Mouse (Mus musculus): ENCODE measurements around the gene 3830406C13Rik.
"Not testable (repeated sequence)": the region's sequence is repeated elsewhere in the genome, so short reads cannot be mapped to it uniquely, and the experiment has no call there.

The 3830406C13Rik gene

DNA sequence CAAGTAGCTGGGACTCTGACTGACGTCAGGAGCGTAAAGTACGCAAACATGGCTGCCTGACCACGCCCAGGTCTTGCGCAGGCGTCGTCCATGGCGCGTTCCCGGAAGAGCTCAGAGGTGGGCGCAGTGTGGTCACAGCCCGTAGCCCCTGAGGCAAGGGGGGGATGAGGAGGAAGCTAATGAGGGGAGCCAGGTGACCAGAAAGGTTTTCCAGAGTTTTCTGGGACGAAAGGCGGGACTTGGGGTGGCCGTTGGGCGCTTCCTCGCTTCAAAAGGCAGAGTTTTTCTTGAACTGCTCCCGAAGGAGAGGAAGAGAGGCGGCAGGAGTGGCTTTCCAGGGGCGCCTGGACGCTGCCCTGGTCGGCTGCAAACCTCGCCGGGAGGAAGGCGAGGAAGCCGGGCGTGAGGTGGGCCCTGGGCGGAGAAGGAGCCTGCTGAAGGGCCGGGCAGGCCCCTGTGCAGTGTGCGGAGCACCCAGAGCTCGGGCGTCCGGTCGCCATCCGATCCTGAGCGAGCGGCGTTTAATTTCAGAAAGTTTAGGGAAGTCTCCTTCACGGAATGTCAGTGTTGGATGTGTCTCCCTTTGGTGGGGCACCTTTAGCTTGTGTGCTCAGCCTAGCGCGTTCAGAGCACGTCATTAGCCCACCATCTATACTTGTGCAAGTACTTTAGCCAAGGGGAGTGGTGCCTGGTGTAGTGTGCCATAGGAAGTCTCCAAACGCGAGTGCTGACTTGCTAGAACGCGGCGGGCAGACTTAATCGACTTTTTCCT is at the start of gene 3830406C13Rik:
TSS of gene 3830406C13Rik (plus strand) at position 33 of the 772 bp plus-strand sequence.
- DNase-seq = peak; percentile 89

DNA sequence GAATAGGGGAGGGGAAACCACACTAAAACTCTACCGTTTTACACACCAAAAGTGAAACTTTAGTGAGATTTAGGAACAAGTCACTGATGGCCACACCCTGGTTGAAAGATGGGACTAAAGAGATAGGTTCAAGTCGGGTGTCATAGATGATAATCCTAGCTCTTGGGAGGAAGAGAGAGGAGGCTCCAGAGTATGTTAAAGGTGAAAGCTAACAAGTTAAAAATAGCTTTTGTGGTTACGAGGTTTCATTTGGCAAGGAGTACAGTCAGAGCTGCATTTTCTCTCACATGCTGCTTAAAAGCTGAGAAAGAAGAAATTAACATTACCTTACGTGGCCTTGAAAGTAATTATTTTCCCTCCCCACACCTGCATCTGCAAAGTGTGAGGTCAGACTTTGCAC is 40.2 kb upstream of the 3830406C13Rik start:
- DNase-seq = no peak

DNA sequence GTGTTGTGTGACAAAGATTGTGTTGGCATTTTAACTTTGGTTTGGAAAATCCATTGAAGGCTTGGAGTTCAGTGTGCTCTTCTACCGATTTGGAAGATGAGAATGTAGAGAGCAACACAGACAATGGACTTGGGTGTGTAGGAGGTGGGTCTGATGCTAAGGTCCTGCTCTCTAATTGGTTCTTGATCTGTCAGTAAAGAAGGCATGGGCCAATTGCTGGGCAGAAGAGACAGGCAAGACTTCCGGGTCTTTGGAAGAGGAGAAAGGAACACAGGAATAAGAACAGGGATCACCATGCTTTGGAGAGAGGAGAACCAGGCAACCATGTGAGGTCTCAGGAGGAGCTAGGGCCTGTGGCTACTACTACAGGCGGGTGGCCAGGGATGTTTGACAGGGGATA is 7.9 kb upstream of the 3830406C13Rik start:
- no peak for DNase-seq

DNA sequence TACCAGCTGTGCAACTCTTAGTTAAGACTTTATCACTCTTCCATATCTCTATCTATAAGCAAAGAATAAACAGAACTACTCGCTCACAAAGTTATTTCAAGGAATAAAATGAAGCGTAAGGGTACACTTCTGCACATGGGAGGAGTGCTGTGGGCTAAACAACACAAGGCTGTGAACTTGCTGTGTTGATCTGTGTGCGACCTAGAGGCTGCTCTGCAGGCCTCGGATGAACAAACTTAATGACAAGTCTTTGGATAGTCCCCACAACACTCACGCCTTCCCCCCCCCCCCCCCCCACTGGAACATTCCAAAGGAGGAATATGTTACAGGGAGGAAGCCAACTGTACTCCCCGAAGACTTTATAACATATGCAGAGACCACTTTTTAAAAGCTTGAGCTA is 332 bp upstream of the 3830406C13Rik start, which contains the start of gene Gm49355:
TSS of gene Gm49355 (plus strand) at position 336 of the 400 bp plus-strand sequence.
- no peak for DNase-seq

DNA sequence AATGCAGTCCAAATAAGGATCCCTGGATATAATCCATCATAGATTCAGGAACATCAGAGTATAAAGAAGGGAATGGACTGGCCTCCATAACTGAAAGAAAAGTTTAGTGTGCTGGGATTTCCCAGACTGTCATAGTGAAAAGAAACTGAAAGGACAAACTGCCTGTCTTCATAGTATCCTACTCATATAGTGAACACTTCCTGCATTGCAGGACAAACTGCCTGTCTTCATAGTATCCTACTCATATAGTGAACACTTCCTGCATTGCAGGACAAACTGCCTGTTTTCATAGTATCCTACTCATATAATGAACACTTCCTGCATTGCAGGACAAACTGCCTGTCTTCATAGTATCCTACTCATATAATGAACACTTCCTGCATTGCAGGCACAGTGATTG is 5.8 kb downstream of the 3830406C13Rik start:
- DNase-seq = not testable (repeated sequence)

DNA sequence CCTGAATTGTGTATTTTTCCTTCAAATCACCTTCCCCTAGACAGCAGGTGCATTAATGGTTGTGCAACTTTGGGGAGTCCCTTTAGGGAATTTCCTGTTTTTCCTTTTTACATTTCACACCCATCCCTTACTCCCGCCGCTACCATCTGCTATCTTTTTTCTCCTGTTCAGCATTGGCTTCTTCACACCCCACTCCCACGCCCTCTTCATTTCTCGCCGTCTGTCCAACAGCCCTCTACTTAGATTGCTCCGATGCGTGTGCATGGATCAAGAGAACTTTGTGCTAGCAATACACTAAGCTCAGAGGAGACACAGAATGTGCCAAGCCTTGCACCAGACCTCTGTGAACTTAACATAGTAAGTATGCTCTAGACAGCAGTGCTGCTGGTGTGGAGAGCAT is 12.4 kb downstream of the 3830406C13Rik start:
- peak; percentile 86 for DNase-seq

DNA sequence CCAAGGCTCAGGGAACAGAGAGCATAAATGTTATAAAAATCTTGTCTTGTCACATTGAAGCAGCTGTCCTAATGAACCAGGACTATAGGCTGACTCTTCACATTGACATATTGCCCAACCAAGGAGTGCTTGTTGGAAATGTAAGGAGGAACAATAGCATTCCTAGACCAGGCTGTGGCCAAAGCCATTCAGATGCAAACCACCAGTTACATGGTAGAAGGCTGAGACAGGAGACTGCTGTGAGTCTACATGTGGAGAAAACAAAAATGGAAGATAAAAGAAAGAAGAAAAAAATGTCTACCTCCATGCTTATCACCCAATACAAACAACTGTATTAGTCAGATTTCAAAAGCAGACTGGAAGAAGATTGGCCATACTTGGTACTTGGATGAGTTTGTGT is 15.2 kb downstream of the 3830406C13Rik start:
- no peak for DNase-seq

DNA sequence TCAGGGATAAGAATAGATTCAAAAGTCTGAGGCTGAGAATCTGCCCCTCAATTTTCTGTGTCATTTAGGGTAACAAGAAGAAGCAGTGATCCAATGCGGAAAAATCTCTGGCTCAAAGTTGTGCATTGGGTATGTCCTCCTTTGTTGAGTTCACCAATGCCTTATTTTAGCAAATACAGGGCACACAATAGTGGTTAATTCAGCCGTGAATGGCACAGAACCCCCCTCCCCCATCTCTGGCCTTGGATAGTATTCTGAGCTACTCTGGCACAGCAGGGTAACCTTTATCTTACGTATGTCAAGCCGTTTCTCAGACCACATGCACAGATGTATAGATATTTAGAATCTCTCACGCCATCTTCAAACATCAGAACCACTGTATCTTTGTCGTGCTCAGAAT is 15.7 kb downstream of the 3830406C13Rik start:
- DNase-seq = no peak

DNA sequence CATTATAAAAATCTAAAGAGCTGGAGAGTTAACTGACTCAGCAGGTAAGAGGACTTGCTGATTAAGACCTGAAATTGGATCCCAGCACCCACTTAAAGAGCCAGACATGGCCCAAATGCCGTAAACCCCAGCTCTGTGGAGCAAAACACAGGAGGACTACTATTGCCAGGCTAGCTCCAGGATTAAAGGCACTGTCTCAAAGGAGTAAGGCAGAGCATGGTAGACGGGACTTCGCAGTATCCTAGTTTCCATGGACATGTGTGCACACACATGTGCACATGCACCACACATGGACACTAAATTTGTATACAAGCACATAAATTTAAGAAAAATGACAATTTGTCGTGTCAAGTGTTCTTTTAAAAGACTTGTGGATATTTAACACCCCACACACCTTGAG is 16.3 kb downstream of the 3830406C13Rik start:
- DNase-seq = no peak

DNA sequence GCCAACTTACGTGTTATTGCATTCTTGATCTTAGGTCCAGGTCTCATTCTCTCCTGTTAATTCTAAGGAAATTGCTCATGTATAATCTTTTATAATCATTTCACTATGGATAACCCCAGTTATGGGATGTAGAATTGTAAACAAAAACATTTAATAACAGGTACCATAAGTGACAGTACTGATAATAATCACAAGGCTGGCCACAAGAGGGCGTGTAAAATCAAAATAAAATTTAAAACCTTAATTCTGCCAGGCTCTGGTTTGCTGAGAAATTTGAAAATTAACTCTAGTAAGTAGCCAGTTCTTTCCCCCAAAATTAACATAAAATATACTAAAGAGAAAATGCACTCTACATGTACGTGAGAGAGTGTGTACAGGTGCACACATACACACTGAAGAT is 16.7 kb downstream of the 3830406C13Rik start:
- no peak for DNase-seq

DNA sequence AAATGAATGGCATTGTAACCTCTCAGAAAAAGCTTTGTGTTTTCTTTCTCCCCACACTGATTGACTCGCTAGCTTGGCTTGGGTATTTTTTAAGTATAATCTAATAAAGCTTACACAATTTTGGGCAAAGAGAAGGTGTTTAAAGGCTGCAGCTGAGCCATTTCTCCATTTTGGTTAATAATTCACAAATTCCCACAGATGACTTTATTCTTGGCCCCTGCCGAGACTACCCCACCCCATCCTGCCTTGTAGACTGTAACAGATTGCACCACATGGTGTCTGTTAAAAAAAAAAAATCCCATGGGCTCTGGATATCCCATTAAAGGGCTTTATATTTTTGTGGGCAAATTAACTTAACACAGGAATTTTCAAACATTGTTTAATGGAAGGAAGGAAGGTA is 19.1 kb downstream of the 3830406C13Rik start:
- DNase-seq = no peak

DNA sequence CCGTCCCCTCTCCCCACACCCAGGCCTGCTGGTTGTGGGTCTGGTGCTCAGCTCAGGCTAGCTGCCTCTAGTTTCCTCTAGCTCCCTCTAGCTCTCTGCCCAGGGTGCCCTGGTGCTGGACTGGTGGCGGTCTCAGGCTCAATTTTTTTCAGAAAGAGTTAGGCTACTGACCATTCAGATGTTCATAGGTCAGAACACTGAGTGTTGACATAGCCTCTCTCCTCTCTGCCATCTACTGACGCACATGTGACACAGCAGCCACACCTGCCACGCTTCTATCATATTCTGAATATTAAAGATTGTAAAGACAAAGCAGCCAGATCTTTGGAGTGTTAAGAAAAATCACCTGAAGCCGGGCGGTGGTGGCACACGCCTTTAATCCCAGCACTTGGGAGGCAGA is 49.6 kb downstream of the 3830406C13Rik start:
- DNase-seq = no peak

DNA sequence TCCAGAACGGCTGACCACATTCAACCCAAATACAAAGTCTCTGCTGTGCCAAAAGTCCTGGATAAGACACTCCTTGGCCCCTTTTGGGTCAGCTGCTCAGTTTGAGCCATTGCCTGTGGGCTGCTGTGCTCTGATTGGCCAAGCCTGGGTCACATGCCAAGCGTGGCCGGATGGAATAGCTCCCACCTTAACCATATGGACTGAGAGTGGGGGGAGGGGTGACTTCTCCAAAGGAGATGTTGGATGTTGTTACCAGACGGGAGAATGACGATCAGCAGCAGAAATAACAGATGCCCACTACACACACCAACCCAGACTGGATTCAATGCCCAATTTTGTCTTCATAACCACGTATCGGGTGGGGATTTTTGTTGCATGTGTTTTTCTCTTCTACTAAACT is 51.0 kb downstream of the 3830406C13Rik start:
- peak; percentile 25 for DNase-seq

DNA sequence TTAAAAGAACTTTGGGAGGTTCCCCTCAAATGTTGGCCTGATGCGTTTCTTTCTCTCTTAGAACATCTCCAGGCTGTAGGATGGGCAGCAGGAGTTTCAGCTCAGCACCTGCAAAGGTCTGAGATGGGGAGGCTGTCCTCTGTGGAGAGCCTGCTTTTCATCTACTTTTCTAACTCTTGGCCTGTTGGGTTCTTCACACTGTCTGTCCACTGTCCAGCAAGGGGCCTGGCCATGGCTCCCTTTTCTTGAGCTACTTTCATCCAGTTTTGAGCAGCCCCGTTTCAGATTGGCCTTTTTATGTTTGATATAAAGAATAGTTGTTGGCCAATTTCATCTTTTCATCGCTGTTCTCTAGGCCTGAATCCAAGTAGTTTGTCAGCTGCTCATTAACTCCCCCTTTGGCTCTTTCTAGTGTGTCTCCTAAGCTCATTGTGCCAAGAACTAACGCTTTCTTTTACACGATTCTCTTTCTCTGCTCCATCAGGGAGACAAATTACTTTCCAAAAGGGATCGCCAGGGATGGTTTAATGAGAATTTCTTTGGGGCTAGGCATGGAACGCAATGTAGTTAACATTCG is 53.5 kb downstream of the 3830406C13Rik start:
- peak; percentile 59 for DNase-seq

DNA sequence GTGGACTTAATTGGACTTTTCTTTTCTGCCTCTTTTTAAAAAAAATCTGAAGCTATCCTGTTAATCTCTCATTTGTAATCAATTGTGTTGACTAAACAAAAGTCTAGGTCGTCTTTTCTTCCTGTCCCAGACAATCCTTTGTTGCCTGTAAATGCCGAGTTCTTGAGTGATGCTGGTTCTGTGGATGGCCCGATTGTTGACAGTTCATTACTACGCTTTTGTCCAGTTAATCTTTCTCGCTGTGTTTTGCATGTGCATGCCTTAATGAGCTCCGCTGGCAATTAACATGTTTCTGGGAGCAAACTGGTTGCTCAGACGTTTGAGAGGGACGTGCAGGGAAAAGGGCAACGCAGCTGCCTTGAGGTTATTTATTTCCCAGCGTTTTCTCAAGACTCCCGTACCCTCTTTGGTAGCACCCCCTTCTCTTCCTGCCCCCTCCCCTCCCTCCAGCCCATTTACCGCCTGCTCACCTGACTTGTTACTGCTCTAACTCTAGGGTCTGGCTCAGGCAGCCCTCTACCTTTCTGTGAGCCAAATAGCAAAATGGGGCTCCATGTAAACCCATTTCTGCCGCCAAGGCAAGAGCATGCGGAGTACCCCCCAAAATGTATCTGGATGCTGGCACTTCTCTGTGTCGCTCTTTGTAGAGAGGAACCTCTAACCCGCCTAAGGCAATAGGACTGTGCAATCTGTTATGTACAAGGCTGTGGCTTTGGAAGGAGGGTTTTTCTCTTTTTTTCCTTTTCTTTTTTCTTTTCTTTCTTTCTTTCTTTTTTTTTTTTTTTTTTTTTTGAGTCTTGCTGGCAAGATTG is 54.2 kb downstream of the 3830406C13Rik start:
- DNase-seq = peak; percentile 55

DNA sequence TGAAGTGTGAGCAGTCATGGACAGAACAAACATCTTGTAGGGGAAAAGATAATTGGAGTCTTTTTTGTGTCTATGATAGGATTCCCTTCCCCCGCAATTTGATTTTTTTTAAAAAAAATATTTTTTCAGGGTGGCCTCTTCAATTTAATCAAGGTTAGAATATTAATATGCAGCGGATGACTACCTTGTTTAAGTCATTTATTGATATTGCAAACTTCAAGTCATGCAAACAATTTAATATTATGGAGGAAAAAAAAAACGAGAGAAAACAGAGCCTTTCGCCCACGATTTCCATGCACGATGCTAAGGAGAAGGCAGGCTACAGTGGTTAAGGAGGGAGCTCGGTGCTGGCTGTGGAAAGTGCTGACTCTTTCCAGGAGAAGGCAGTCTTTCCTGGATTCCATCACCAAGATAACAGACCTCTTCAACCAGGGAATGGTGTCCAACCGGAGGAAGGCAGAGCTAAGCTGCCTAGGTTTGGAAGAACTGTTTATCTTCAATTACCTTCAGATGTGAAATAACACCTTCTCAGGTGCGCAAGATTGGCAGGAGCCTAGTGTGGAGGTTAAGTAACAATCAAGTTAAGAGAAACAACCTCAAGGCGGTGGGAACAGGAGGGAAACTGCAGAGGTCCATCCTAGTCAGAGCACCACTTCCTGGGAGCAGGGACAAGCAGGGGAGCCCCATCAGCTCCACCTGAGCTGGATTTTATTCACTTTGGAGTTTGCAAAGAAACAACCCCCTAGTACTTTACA is 55.0 kb downstream of the 3830406C13Rik start:
- DNase-seq = no peak

DNA sequence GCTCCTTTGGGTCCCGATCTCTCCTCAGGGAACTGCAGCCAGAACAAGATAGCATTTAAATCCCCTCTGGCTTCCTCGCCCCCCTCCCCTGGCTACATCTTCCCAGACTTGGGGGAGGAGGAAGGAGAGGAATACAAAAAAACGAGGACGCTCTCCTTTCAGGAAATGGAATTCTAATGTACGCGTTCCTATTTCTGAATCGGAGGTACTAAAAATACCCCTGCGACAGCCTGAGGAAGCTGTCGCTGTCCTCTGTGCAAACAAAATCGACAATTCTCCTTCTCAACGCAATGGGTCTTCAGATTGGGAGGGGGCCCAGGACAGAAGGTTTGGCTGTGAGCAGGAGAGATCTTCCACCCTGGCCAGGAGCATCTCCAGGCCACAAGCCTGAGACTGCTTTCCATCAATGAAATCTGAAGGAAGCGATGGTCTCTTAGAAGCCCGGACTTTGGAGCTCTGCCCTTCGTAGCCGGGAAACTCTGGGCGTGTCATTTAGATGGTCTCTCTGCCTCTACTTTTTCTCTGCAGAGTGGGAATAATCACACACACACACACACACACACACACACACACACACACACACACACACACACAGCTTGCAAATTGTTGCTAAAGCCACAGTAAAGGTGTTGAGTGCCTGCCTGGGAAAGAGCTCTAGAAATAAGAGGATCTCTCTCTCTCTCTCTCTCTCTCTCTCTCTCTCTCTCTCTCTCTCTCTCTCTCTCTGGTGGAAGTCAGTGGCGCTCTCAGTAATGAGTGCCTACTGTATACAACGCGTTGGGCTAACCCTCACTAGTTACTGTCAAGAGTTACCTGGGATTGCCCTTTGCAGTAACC is 56.5 kb downstream of the 3830406C13Rik start:
- DNase-seq = peak; percentile 15

DNA sequence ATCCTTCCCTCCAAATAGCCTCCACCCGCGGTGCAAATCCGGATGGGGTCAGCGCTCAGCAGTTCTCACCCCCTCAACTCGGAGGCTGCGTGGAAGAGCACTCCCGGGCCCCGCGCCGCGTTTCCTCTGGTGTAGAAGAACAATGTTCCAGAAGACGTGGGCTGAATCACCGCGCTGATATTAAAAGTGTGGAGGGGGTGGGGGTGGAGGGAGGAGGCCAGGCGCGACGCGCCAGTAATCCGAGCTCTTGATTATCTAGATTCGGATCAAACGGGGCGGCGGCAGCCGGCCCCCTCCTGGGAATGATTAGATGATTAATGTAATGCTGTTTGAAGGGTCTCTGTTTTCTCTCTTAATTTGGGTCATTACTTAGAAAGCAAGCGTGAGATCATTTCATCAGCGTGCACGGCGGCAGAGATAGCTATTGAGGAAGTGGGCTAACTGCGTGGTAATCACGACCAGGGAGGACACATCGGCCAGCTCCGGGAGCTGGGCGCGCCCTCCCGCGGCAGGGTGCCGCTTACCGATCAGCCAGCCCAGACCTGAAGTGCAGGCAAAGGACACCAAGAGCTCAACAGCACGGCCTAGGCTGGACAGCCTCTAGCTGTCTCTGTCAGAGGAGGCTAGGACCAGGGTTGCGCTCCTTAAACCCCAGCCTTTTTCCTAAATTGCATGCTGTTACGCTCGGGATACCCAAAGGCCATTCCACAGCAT is 57.3 kb downstream of the 3830406C13Rik start:
- peak; percentile 15 for DNase-seq

DNA sequence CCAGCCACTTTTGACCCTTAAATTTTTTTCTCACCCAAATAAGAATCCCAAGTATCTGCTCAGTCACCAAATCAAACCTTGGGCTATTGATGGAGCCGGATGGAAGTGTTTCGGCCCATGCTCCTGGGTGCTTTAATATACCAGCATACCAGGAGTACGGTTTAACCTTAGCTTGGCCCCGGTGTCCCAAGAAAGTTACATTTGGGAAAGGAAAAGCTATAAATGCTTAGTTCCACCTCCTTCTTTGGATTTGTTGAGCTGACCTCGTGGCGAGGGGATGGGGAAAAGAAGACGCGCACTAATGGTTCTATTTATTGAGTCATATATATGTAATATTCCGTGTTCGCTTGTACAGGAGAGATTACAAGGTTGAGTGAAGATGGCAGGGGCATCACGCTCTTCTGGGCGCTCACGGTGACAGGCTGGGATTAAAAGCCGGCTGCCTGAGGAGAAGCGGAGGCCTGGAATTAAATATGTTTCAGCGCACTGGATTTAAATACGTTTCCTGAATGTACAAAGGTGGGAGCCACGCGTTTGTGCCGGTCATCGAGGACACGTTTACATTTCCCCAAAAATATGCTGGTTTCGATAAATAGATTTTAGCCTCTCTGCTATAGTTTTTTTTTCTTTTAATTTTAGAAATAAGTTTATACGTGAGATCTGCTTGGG is 58.0 kb downstream of the 3830406C13Rik start:
- DNase-seq = no peak

DNA sequence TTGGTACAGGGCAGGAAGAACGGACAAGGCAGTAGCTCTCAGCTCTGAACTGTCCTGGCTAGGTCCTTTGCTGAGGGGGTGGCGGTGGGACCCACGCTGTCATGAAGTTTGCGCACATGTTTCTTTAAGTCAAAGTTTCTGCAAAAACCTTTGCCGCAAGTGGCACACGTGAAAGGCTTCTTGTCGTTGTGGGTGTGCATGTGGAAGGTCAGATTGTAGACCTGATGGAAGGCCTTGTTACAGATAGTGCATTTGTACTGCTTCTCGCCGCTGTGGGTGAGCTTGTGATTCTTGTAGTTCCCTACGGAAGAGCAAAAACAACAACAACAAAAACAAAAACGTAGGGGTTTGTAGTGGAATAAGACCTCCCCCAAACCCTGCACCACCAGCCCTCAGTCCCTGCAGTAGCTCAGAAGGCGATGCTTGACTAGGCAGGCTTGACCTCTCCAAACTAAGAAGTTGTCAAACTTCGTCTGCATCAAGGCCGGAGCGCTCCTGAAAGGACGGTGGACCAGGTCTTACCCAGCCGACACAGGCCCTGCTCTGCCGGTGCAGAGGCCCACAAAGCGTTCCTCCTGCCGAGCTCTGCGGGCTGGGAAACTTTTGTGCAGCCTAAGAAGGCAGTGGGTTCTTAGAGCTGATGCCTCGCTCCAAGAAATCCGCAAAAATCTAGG is 58.6 kb downstream of the 3830406C13Rik start:
- DNase-seq = no peak

All from layer of hippocampus, adult 9-11 months (tissue).